ENCODE assay signal across 7 mouse cellular contexts in the genomic region with DNA sequence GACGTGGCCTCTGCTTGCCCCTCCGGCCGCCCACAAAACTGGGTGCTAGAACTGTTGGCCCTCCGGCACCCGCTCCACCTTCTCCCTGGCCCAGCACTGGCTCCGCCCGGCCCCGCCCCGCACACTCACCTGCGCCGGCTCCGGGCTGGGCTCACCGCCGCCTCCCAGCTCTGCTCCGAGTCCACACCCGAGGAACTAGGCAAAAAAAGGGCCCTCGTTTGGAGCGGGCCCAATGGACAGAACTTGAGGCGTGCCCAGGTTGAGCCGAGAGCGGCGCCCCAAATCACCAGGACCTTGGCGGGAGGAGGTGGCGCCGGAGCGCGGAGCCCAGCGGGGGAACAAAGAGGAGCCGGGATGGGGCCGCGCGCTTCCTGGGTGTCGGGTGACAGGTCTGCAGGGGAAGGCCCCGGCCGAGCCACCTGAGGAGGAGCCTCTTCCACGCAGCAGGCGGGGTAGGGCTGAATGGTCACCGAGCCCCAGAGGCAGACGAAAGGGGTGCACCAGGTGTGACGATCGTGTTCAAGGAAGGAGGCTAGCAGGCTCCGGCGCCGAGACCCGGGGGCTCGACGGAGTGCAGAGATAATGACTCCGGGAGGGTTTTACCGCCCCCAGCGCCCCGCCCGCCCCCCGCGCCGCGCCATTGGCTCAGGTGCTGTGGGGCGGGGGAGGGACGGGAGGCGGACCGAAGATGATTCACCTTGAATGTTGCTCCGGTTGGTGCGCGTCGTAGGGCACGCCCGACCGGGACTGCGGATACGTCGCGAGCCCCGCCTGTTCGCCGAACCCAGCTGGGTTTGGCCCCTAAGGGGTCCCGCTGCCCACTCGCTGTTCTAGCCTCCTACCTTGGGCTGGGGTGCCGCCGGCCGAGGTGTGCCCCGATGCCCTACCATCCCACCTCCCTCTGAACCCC.
DNase-seq lines count a peak whose midpoint lies in the region; ATAC-seq and TF ChIP-seq lines count a peak whose summit lies in the region.

No protein-coding gene starts in this region.

- no peaks in the 10 kb centered on the region for H3K9me3 ChIP-seq in CH12.LX (replicated peaks; ENCODE audit: low read length)
- no peaks in the 10 kb centered on the region for H3K9me3 ChIP-seq in forebrain, embryonic 16.5 days (ENCODE audit: control insufficient read depth, low read length)
- no peaks in the 10 kb centered on the region for H3K9me3 ChIP-seq in midbrain, embryonic 11.5 days (ENCODE audit: control insufficient read depth, low read length)

- in situ Hi-C loops in CH12.LX (cut with MboI; ENCODE audit: low pct_ligation_motif_present, low pct_unique_long_range_greater_than_20kb, low sequenced_read_pairs) (no loop called here), Patski (cut with MboI; ENCODE audit: low pct_unique_long_range_greater_than_20kb) (no loop called here)

- peaks cover 4 to 26% of the 10 kb centered on the region in 2 experiments for H3K36me3 ChIP-seq in CH12.LX (replicated peaks in 1 of 2; ENCODE audit: control insufficient read depth in 1 of 2, insufficient read depth in 1 of 2, low read length in 1 of 2)
- no peaks in the 10 kb centered on the region for H3K36me3 ChIP-seq in forebrain, embryonic 16.5 days (ENCODE audit: control insufficient read depth, insufficient read depth)
- H3K36me3 ChIP-seq in midbrain, embryonic 11.5 days (ENCODE audit: control insufficient read depth, insufficient read depth, low read length): no peaks in the 10 kb centered on the region

- 0% methylated on average over 78 of the region's 80 CpGs for WGBS in forebrain, embryonic 16.5 days
- 1% methylated on average over 79 of the region's 80 CpGs for WGBS in large intestine, adult 2 months
- under 1% methylated on average over 80 of the region's 80 CpGs for WGBS in midbrain, embryonic 11.5 days

- CTCF ChIA-PET in Patski (lab: Charles Lee): interaction anchor here (0.9 kb wide), 1 partner anchor 29 kb away, joined by 3 read pairs; no protein-coding TSS in a partner anchor

- peak overlapping the region; percentile 43 for H3K9ac ChIP-seq in CH12.LX (ENCODE audit: insufficient read depth, low read depth)
- no peak overlapping the region for H3K9ac ChIP-seq in forebrain, embryonic 16.5 days (replicated peaks; ENCODE audit: low read depth, low read length)
- no peak overlapping the region for H3K9ac ChIP-seq in midbrain, embryonic 11.5 days (ENCODE audit: low read length)

- peak overlapping the region; percentile 45 for H3K27ac ChIP-seq in CH12.LX (ENCODE audit: insufficient read depth, low read depth)
- no peak overlapping the region for H3K27ac ChIP-seq in forebrain, embryonic 16.5 days (ENCODE audit: low read length)
- no peak overlapping the region for H3K27ac ChIP-seq in midbrain, embryonic 11.5 days (ENCODE audit: low read depth, low read length)

- no peak for TF ChIP-seq CTCF in CH12.LX (conservative IDR thresholded peaks at IDR 0.05 in 1 of 2, IDR thresholded peaks at IDR 0.05 in 1 of 2; ENCODE audit: low read depth in 2 of 2, low read length in 2 of 2)
- no peak for TF ChIP-seq CTCF in Patski (IDR thresholded peaks at IDR 0.05)

- H3K4me1 ChIP-seq in CH12.LX (ENCODE audit: control insufficient read depth in 1 of 2, insufficient read depth in 2 of 2): peaks cover 19 to 54% of the 10 kb centered on the region in 2 experiments
- H3K4me1 ChIP-seq in forebrain, embryonic 16.5 days (replicated peaks; ENCODE audit: control insufficient read depth, insufficient read depth, low read length): peaks cover 35% of the 10 kb centered on the region
- H3K4me1 ChIP-seq in midbrain, embryonic 11.5 days (ENCODE audit: control insufficient read depth, insufficient read depth, low read length): peaks cover 29% of the 10 kb centered on the region

- H3K27me3 ChIP-seq in CH12.LX (replicated peaks) (peaks cover 18% of the 10 kb centered on the region), Patski (no peaks in the 10 kb centered on the region)
- H3K27me3 ChIP-seq in forebrain, embryonic 16.5 days (replicated peaks; ENCODE audit: control insufficient read depth, insufficient read depth, low read length): peaks cover 68% of the 10 kb centered on the region
- H3K27me3 ChIP-seq in midbrain, embryonic 11.5 days (ENCODE audit: control insufficient read depth, insufficient read depth, low read length): peaks cover 90% of the 10 kb centered on the region

- DNase-seq in CH12.LX (ENCODE audit: extremely low read depth): peak; percentile 84
- peak; percentile 30 for DNase-seq in Patski (ENCODE audit: low read depth, low spot score)
- peak; percentile 60 for DNase-seq in large intestine, adult 2 months (ENCODE audit: low read depth, low spot score)
- DNase-seq in midbrain, embryonic 11.5 days (ENCODE audit: low spot score, missing footprints): no peak
- DNase-seq in thymus, postnatal 0 days (ENCODE audit: low spot score): peak; percentile 73
- DNase-seq in frontal cortex, postnatal 10 days (ENCODE audit: low spot score in 2 of 2): no peak

- POLR2A ChIA-PET in Patski (lab: Charles Lee): no interaction called here

- TF ChIP-seq EP300 in CH12.LX (IDR thresholded peaks at IDR 0.05; ENCODE audit: low read length): no peak

- ATAC-seq in Patski: peak; percentile 82
- peak; percentile 16; the same call in 1 of the 2 replicates for ATAC-seq in forebrain, embryonic 16.5 days
- ATAC-seq in midbrain, embryonic 11.5 days (ENCODE audit: low FRiP score): no peak

- TF ChIP-seq RAD21 in CH12.LX (IDR thresholded peaks at IDR 0.05; ENCODE audit: low read depth, low read length): no peak

- dilution Hi-C loops in CH12.LX (cut with MboI; ENCODE audit: extremely low pct_ligation_motif_present, extremely low pct_unique_long_range_greater_than_20kb, low sequenced_read_pairs): no loop called here

- peak overlapping the region; percentile 81 for H3K4me2 ChIP-seq in CH12.LX (ENCODE audit: insufficient read depth, low read depth, poor library complexity, severe bottlenecking)
- H3K4me2 ChIP-seq in forebrain, embryonic 16.5 days (ENCODE audit: low read length): peak overlapping the region; percentile 34
- peak overlapping the region; percentile 31 for H3K4me2 ChIP-seq in midbrain, embryonic 11.5 days

- peak overlapping the region; percentile 69 to 92 (median 78) for H3K4me3 ChIP-seq in CH12.LX (replicated peaks in 1 of 3; ENCODE audit: low read depth in 2 of 3, low read length in 2 of 3, poor library complexity in 1 of 3)
- peak overlapping the region; percentile 22 for H3K4me3 ChIP-seq in forebrain, embryonic 16.5 days (replicated peaks; ENCODE audit: low read length)
- H3K4me3 ChIP-seq in midbrain, embryonic 11.5 days (ENCODE audit: low read depth, low read length): peak overlapping the region; percentile 22

- TF ChIP-seq POLR2A in CH12.LX (IDR thresholded peaks at IDR 0.05; ENCODE audit: low read depth, low read length): peak; percentile 85

- H3K79me2 ChIP-seq in CH12.LX (replicated peaks; ENCODE audit: control insufficient read depth, extremely low read depth, insufficient read depth, poor library complexity, severe bottlenecking): no peaks in the 10 kb centered on the region

TF ChIP-seq in CH12.LX, 34 proteins besides CTCF, POLR2A, EP300 and RAD21 (continues in another document):
- TF ChIP-seq USF1 (IDR thresholded peaks at IDR 0.05; ENCODE audit: low read depth, low read length): no peak
- no peak for TF ChIP-seq ETS1 (conservative IDR thresholded peaks at IDR 0.05; ENCODE audit: low read depth, low read length)
- TF ChIP-seq CHD1 (IDR thresholded peaks at IDR 0.05; ENCODE audit: low read depth, low read length): no peak
- TF ChIP-seq UBTF (IDR thresholded peaks at IDR 0.05; ENCODE audit: low read depth, low read length): peak; percentile 42; the same call in 1 of the 2 replicates
- TF ChIP-seq ZMIZ1 (IDR thresholded peaks at IDR 0.05; ENCODE audit: low read depth, low read length): no peak; the same call in 1 of the 2 replicates
- no peak for TF ChIP-seq POLR2AphosphoS2 (IDR thresholded peaks at IDR 0.05; ENCODE audit: low read depth, low read length)
- TF ChIP-seq MAX (IDR thresholded peaks at IDR 0.05; ENCODE audit: low read length): no peak; the same call in 1 of the 2 replicates
- TF ChIP-seq RCOR1 (conservative IDR thresholded peaks at IDR 0.05; ENCODE audit: low read depth, low read length): no peak
- TF ChIP-seq PAX5 (IDR thresholded peaks at IDR 0.05; ENCODE audit: low read length): no peak
- 0 out of 2 replicates have a peak, but pooled peaks have one; percentile 22 for TF ChIP-seq MAZ (IDR thresholded peaks at IDR 0.05; ENCODE audit: low read depth, low read length)
- 0 out of 2 replicates have a peak, but pooled peaks have one; percentile 1 for TF ChIP-seq CHD2 (IDR thresholded peaks at IDR 0.05; ENCODE audit: low read length)
- no peak for TF ChIP-seq E2F4 (IDR thresholded peaks at IDR 0.05; ENCODE audit: insufficient replicate concordance, low read depth, low read length)
- TF ChIP-seq USF2 (conservative IDR thresholded peaks at IDR 0.05; ENCODE audit: low read depth, low read length): no peak
- TF ChIP-seq ZC3H11A (IDR thresholded peaks at IDR 0.05; ENCODE audit: low read depth, low read length): no peak
- TF ChIP-seq SIN3A (IDR thresholded peaks at IDR 0.05; ENCODE audit: low read length): no peak; the same call in none of the 2 replicates
- peak; percentile 57 for TF ChIP-seq ELF1 (IDR thresholded peaks at IDR 0.05; ENCODE audit: low read depth, low read length)
- TF ChIP-seq SMC3 (IDR thresholded peaks at IDR 0.05; ENCODE audit: low read depth, low read length): no peak
- peak; percentile 49; the same call in 1 of the 2 replicates for TF ChIP-seq NELFE (IDR thresholded peaks at IDR 0.05; ENCODE audit: low read depth, low read length)
- 0 out of 2 replicates have a peak, but pooled peaks have one; percentile 19 for TF ChIP-seq KAT2A (IDR thresholded peaks at IDR 0.05; ENCODE audit: insufficient replicate concordance, low read length)
- TF ChIP-seq MEF2A (IDR thresholded peaks at IDR 0.05; ENCODE audit: borderline replicate concordance, low read depth, low read length): no peak; the same call in 1 of the 2 replicates
- no peak for TF ChIP-seq GABPA (IDR thresholded peaks at IDR 0.05; ENCODE audit: insufficient replicate concordance, low read depth, low read length)
- peak; percentile 51 for TF ChIP-seq NRF1 (IDR thresholded peaks at IDR 0.05; ENCODE audit: low read depth, low read length)
- no peak for TF ChIP-seq JUND (conservative IDR thresholded peaks at IDR 0.05; ENCODE audit: low read depth, low read length)
- TF ChIP-seq MXI1 (IDR thresholded peaks at IDR 0.05; ENCODE audit: low read depth, low read length): no peak; the same call in 1 of the 2 replicates
- no peak; the same call in 1 of the 2 replicates for TF ChIP-seq HCFC1 (IDR thresholded peaks at IDR 0.05; ENCODE audit: low read depth, low read length)
- no peak for TF ChIP-seq ZKSCAN1 (IDR thresholded peaks at IDR 0.05; ENCODE audit: borderline replicate concordance, low read depth, low read length)
- peak; percentile 53; the same call in 1 of the 2 replicates for TF ChIP-seq BHLHE40 (IDR thresholded peaks at IDR 0.05; ENCODE audit: low read depth, low read length)
- no peak for TF ChIP-seq TBP (conservative IDR thresholded peaks at IDR 0.05; ENCODE audit: low read depth, low read length)

Comparison
In these comparisons a context has a peak if more than half of its experiments do, and no peak if none do; other contexts are left out.
1. DNase-seq: peak in CH12.LX (single experiment), Patski (single experiment), large intestine, adult 2 months (single experiment) and thymus, postnatal 0 days (single experiment); none in midbrain, embryonic 11.5 days (single experiment) and frontal cortex, postnatal 10 days (0 of 2).
2. H3K4me2 ChIP-seq: peak in every context shown above with its lines; median percentile 81 in CH12.LX; 34 in forebrain, embryonic 16.5 days; 31 in midbrain, embryonic 11.5 days.
3. H3K4me3 ChIP-seq: peak in every context shown above with its lines; median percentile 78 in CH12.LX; 22 in forebrain, embryonic 16.5 days; 22 in midbrain, embryonic 11.5 days.